Mouse (Mus musculus): ENCODE measurements around the gene Unc13c. TPM values are rescaled to one million over a fixed set of nuclear protein-coding genes. Genes with fewer than 3 reads are reported as not detected.

The Unc13c gene
- polyA plus RNA-seq, 1 experiment from 2014 or later = 1.1 TPM

GRCm38 (mm10) chr9:73951586-73951985, 17.2 kb downstream of the Unc13c start:
- H3K4me2 ChIP-seq (replicated peaks) = no peak overlapping the region
- no peak overlapping the region for H3K9ac ChIP-seq
- ATAC-seq (ENCODE audit: low FRiP score, low read depth) = no peak
- no peak overlapping the region for H3K27ac ChIP-seq
- WGBS = 71% methylated on average over 4 of the region's 4 CpGs
- no peaks in the 10 kb centered on the region for H3K4me1 ChIP-seq
- H3K36me3 ChIP-seq = no peaks in the 10 kb centered on the region
- no peaks in the 10 kb centered on the region for H3K27me3 ChIP-seq
- H3K4me3 ChIP-seq = no peak overlapping the region
- H3K9me3 ChIP-seq = no peaks in the 10 kb centered on the region

GRCm38 (mm10) chr9:73934844-73935243, 33.9 kb downstream of the Unc13c start:
- no peak for ATAC-seq (ENCODE audit: low FRiP score, low read depth)
- 66% methylated on average over 4 of the region's 4 CpGs for WGBS
- H3K27me3 ChIP-seq = no peaks in the 10 kb centered on the region
- H3K36me3 ChIP-seq = no peaks in the 10 kb centered on the region
- no peak overlapping the region for H3K4me3 ChIP-seq
- H3K27ac ChIP-seq = no peak overlapping the region
- no peak overlapping the region for H3K4me2 ChIP-seq (replicated peaks)
- H3K9me3 ChIP-seq = no peaks in the 10 kb centered on the region
- H3K9ac ChIP-seq = no peak overlapping the region
- H3K4me1 ChIP-seq = no peaks in the 10 kb centered on the region

GRCm38 (mm10) chr9:73931988-73932387, 36.8 kb downstream of the Unc13c start:
- Histone ChIP-seq H3K36me3 (no peaks in the 10 kb centered on the region), H3K27me3 (no peaks in the 10 kb centered on the region), H3K9ac (no peak overlapping the region), H3K4me2 (replicated peaks) (no peak overlapping the region), H3K4me3 (no peak overlapping the region), H3K4me1 (no peaks in the 10 kb centered on the region), H3K9me3 (no peaks in the 10 kb centered on the region), H3K27ac (no peak overlapping the region)
- ATAC-seq (ENCODE audit: low FRiP score, low read depth) = no peak
- 92% methylated on average over 9 of the region's 9 CpGs for WGBS

GRCm38 (mm10) chr9:73927276-73927675, 41.5 kb downstream of the Unc13c start:
- Histone ChIP-seq H3K4me1 (no peaks in the 10 kb centered on the region), H3K9ac (no peak overlapping the region), H3K4me2 (replicated peaks) (no peak overlapping the region), H3K27me3 (no peaks in the 10 kb centered on the region), H3K4me3 (no peak overlapping the region), H3K9me3 (no peaks in the 10 kb centered on the region), H3K36me3 (no peaks in the 10 kb centered on the region), H3K27ac (no peak overlapping the region)
- 68% methylated on average over 2 of the region's 2 CpGs for WGBS
- no peak for ATAC-seq (ENCODE audit: low FRiP score, low read depth)

GRCm38 (mm10) chr9:73922449-73923115, 46.2 kb downstream of the Unc13c start:
- Histone ChIP-seq H3K27me3 (no peaks in the 10 kb centered on the region), H3K36me3 (no peaks in the 10 kb centered on the region), H3K4me3 (no peak overlapping the region), H3K4me1 (no peaks in the 10 kb centered on the region), H3K4me2 (replicated peaks) (no peak overlapping the region), H3K9me3 (no peaks in the 10 kb centered on the region), H3K27ac (no peak overlapping the region), H3K9ac (no peak overlapping the region)
- no peak for ATAC-seq (ENCODE audit: low FRiP score, low read depth)
- 83% methylated on average over 11 of the region's 11 CpGs for WGBS

- Histone ChIP-seq H3K27ac (no peak overlapping the region), H3K4me1 (no peaks in the 10 kb centered on the region), H3K36me3 (no peaks in the 10 kb centered on the region), H3K9me3 (no peaks in the 10 kb centered on the region), H3K27me3 (no peaks in the 10 kb centered on the region), H3K9ac (no peak overlapping the region), H3K4me2 (replicated peaks) (no peak overlapping the region), H3K4me3 (no peak overlapping the region)
- WGBS = 40% methylated on average over 4 of the region's 4 CpGs
- ATAC-seq (ENCODE audit: low FRiP score, low read depth) = no peak
Observed at GRCm38 (mm10) chr9:73905959-73906358, 62.8 kb downstream of the Unc13c start.

- no peak for ATAC-seq (ENCODE audit: low FRiP score, low read depth)
- no peak overlapping the region for H3K4me3 ChIP-seq
- no peak overlapping the region for H3K9ac ChIP-seq
- no peak overlapping the region for H3K27ac ChIP-seq
- no peaks in the 10 kb centered on the region for H3K27me3 ChIP-seq
- WGBS = 84% methylated on average over 3 of the region's 3 CpGs
- H3K4me1 ChIP-seq = no peaks in the 10 kb centered on the region
- 0 out of 2 replicates have a peak, but pooled peaks cover 4% of the 10 kb centered on the region for H3K9me3 ChIP-seq
- H3K4me2 ChIP-seq (replicated peaks) = no peak overlapping the region
- no peaks in the 10 kb centered on the region for H3K36me3 ChIP-seq
Observed at GRCm38 (mm10) chr9:73898516-73898915, 70.2 kb downstream of the Unc13c start.

GRCm38 (mm10) chr9:73896210-73896609, 72.6 kb downstream of the Unc13c start:
- ATAC-seq (ENCODE audit: low FRiP score, low read depth) = no peak; the same call in 1 of the 2 replicates
- H3K36me3 ChIP-seq = no peaks in the 10 kb centered on the region
- no peak overlapping the region for H3K4me2 ChIP-seq (replicated peaks)
- H3K27ac ChIP-seq = no peak overlapping the region
- 0 out of 2 replicates have a peak, but pooled peaks cover 4% of the 10 kb centered on the region for H3K9me3 ChIP-seq
- H3K27me3 ChIP-seq = no peaks in the 10 kb centered on the region
- H3K4me1 ChIP-seq = no peaks in the 10 kb centered on the region
- no peak overlapping the region for H3K9ac ChIP-seq
- WGBS = 68% methylated on average over 3 of the region's 3 CpGs
- H3K4me3 ChIP-seq = no peak overlapping the region

GRCm38 (mm10) chr9:73883587-73883986, 85.2 kb downstream of the Unc13c start:
- H3K9ac ChIP-seq = no peak overlapping the region
- H3K9me3 ChIP-seq = no peaks in the 10 kb centered on the region
- H3K36me3 ChIP-seq = no peaks in the 10 kb centered on the region
- H3K4me3 ChIP-seq = no peak overlapping the region
- no peak overlapping the region for H3K4me2 ChIP-seq (replicated peaks)
- no peaks in the 10 kb centered on the region for H3K4me1 ChIP-seq
- 73% methylated on average over 1 of the region's 1 CpGs for WGBS
- no peaks in the 10 kb centered on the region for H3K27me3 ChIP-seq
- no peak overlapping the region for H3K27ac ChIP-seq
- no peak for ATAC-seq (ENCODE audit: low FRiP score, low read depth)

GRCm38 (mm10) chr9:73883143-73883542, 85.6 kb downstream of the Unc13c start:
- no peak for ATAC-seq (ENCODE audit: low FRiP score, low read depth)
- no peak overlapping the region for H3K4me3 ChIP-seq
- WGBS = 64% methylated on average over 1 of the region's 1 CpGs

GRCm38 (mm10) chr9:73882393-73882919, 86.3 kb downstream of the Unc13c start:
- Histone ChIP-seq H3K4me3 (no peak overlapping the region), H3K36me3 (no peaks in the 10 kb centered on the region), H3K27me3 (no peaks in the 10 kb centered on the region), H3K4me1 (no peaks in the 10 kb centered on the region), H3K27ac (no peak overlapping the region), H3K4me2 (replicated peaks) (no peak overlapping the region), H3K9ac (no peak overlapping the region), H3K9me3 (no peaks in the 10 kb centered on the region)
- 89% methylated on average over 5 of the region's 5 CpGs for WGBS
- ATAC-seq (ENCODE audit: low FRiP score, low read depth) = no peak

More at GRCm38 (mm10) chr9:73883143-73883542, 85.6 kb downstream of the Unc13c start:
- Histone ChIP-seq H3K27ac (no peak overlapping the region), H3K36me3 (no peaks in the 10 kb centered on the region), H3K4me2 (replicated peaks) (no peak overlapping the region), H3K9me3 (no peaks in the 10 kb centered on the region), H3K4me1 (no peaks in the 10 kb centered on the region), H3K27me3 (no peaks in the 10 kb centered on the region), H3K9ac (no peak overlapping the region)

GRCm38 (mm10) chr9:73867410-73868067, 101.2 kb downstream of the Unc13c start:
- WGBS = 28% methylated on average over 2 of the region's 2 CpGs
- Histone ChIP-seq H3K36me3 (no peaks in the 10 kb centered on the region), H3K27ac (no peak overlapping the region), H3K4me3 (no peak overlapping the region), H3K27me3 (no peaks in the 10 kb centered on the region), H3K9me3 (no peaks in the 10 kb centered on the region), H3K4me1 (0 out of 2 replicates have a peak, but pooled peaks cover 6% of the 10 kb centered on the region), H3K9ac (no peak overlapping the region), H3K4me2 (replicated peaks) (no peak overlapping the region)
- no peak for ATAC-seq (ENCODE audit: low FRiP score, low read depth)
